Mouse (Mus musculus) erythroid progenitor cell, adult 5-6 weeks (primary cell): ENCODE data around the gene Gm4869. TPM values are rescaled to one million over a fixed set of nuclear protein-coding genes. Genes with fewer than 3 reads are reported as not detected.
"Not testable (repeated sequence)": the region's sequence is repeated elsewhere in the genome, so short reads cannot be mapped to it uniquely, and the experiment has no call there.

ENCODE experiments used
- ATAC-seq: replicated peaks from 2 replicates; pipeline ENCODE4 v1.8.0; 2016; ENCODE audit warnings: moderate number of reproducible peaks, mild to moderate bottlenecking, moderate TSS enrichment, inconsistent platforms; ENCODE audit not compliant: poor library complexity, low FRiP score, severe bottlenecking
- total RNA-seq, 2 experiments: library from RNA; stranded (forward) in 1 of 2; stranded (reverse) in 1 of 2; fragments of 150-400 nt in 1 of 2; fragments of 186-747, 209-891 nt in 1 of 2; gene quantifications; 2 replicates each; pipeline versions ENCODE4 v1.2.3 to v1.2.4; 2015 to 2017; ENCODE audit warnings: low replicate concordance in 2 of 2

The Gm4869 gene
- total RNA-seq (2015; ENCODE audit: low replicate concordance) (not detected in 2 replicates), total RNA-seq (2017; ENCODE audit: low replicate concordance) (not detected in 2 replicates)

DNA sequence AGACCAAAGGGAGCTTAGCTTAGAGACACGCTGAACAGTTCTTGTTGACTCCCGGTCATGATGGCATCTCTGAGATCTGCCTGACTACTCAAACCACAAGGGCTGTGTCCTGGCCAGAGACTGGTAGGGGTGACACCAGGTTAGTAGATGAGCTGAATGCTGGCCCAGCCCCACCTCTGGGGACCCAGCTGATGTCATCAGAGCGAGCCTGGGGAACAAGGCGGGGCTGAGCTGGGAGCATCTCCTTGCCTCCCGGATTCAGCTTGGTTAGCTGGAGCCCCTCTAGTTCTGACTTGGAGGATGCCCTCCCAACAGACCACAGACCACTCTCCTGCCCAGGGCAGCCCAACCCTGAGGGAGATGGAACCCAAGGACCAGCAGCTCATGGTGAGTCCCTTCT is at the start of gene Gm4869:
TSS of gene Gm4869 (plus strand) at position 301 of the 400 bp plus-strand sequence.
- no peak for ATAC-seq

DNA sequence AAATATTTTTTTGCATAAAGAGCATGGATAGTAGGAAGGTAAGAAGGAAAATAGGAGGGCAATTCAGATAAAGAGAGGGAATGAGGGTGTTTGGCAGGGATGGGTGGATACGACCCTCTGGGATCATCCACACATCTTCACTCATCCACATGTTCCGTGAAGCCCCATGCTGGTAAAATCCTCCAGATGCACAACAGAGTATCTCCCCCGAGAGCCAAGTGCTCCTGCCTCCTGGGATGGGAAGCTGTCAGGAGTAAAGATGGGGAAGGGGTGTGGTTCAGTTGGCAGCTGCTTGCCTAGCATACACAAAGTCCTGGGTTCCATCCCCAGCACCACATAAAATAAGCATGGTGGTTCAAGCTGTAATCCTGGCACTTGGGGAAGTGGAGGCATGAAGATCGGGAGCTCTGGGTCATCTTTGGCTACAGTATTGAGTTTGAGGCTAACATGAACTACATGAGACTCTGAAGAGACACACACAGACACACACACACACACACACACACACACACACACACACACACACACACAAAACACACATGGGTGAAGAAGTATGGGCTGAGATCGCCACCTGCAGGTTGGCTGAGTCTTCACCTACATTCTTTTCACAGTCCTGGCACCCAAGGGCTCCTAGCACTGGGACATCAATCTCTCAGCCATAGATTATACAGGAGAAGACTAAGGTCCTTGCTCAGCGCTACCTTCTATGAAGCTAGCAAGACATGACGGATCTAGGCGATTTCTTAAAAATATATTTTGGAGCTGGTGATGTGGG is 49.1 kb upstream of the Gm4869 start:
- no peak for ATAC-seq

DNA sequence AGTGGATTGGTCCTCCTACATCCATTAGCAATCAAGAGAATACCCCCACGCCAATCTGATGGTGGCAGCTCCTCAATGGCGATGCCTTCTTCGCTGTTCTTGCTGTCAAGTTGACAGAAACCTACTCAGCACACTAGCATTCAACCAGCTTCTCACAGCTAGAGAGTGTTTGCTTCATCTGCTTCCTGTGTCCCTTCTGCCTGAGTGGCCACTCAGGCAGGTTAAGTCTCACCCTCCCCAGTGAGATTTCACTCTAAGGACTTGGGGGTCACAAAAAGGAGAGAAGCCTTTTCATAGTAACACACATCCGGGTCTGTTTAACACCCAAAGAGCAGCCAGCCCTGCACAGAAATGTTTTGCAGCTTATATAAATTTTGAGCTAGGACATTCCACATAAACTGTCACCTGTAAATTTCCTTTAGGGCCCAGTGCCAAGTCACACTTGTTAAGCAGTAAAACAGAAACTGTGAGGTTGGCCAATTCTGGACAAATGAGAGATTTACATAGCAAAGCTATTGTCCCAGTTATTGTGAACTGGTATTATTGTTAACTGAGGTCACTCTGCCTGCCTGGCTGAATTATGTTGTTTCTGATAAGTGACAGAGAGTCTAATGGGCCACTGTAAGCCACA is 42.7 kb upstream of the Gm4869 start:
- ATAC-seq: no peak

GRCm38 (mm10) chr5:140405126-140405525 is 40.3 kb upstream of the Gm4869 start:
- ATAC-seq: no peak

- ATAC-seq: no peak
These were observed 38.8 kb upstream of the Gm4869 start for GRCm38 (mm10) chr5:140406666-140407065.

DNA sequence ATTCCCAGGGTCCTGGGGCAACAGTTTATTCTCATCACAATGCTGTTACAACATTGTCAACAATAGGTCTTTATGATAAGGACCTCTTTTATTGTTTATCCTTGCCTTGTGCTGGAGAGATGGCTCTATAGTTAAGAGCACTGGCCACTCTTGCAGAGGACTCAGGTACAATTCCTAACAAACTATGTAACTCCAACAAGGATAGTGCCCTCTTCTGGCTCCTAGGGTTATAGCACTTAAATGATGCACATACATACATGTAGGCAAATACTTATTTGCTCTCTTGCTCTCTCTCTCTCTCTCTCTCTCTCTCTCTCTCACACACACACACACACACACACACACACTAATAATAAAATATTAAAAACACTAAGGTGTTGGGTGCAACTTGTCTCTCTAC is 36.6 kb upstream of the Gm4869 start:
- no peak for ATAC-seq

DNA sequence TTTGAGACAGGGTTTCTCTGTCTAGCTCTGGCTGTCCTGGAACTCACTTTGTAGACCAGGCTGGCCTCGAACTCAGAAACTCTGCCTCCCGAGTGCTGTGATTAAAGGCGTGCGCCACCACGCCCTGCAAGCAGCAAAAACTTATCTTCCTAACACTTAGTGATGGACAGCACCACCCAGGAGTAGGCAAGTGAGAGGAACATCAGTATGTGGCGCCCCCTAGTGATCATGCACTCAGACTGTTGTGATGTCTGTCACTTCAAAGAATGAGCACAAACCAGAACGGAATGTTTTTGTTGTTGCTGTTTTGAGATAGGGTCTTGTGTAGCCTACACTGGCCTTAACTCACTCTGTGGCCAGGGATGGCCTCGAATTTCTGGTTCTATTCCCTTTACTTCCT is 34.1 kb upstream of the Gm4869 start:
- ATAC-seq: peak; percentile 77; the same call in 1 of the 2 replicates

DNA sequence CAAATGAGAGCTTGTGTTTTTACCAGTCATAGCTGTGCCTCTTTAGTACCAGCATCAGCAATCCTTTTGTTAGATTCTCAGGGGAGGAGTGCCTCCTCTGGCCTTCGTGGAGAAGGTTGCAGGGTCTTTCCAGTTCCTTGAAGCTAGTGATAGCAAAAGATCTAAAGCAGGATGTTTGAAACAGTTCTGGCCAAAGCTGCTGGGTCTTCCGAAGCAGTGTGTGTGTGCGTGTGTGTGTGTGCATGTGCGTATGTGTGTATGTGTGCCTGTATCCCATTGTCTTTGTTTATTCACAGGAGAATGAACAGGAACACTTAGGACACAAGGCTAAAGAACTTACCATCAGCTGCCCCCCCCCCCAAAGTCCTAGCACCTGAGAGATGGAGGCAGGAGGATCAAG is 30.8 kb upstream of the Gm4869 start:
- ATAC-seq: no peak

DNA sequence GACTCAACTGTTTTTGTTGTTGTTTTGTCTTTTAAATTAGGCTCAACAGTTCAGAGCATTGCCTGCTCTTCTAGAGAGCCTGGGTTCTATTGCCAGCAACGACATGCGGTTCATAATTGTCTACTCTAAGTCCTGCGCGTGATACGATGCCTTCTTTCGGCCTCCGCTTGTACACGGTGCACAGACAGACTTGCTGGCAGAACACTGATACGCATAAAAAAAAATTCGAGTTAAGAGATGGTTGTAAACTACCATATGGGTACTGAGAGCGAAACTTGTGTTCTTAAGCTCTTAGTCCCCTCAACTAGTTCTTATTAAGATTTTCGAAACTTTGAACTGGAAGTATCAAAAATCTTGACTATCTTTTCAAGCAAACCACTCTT is 27.3 kb upstream of the Gm4869 start:
- peak; percentile 1; the same call in 1 of the 2 replicates for ATAC-seq

DNA sequence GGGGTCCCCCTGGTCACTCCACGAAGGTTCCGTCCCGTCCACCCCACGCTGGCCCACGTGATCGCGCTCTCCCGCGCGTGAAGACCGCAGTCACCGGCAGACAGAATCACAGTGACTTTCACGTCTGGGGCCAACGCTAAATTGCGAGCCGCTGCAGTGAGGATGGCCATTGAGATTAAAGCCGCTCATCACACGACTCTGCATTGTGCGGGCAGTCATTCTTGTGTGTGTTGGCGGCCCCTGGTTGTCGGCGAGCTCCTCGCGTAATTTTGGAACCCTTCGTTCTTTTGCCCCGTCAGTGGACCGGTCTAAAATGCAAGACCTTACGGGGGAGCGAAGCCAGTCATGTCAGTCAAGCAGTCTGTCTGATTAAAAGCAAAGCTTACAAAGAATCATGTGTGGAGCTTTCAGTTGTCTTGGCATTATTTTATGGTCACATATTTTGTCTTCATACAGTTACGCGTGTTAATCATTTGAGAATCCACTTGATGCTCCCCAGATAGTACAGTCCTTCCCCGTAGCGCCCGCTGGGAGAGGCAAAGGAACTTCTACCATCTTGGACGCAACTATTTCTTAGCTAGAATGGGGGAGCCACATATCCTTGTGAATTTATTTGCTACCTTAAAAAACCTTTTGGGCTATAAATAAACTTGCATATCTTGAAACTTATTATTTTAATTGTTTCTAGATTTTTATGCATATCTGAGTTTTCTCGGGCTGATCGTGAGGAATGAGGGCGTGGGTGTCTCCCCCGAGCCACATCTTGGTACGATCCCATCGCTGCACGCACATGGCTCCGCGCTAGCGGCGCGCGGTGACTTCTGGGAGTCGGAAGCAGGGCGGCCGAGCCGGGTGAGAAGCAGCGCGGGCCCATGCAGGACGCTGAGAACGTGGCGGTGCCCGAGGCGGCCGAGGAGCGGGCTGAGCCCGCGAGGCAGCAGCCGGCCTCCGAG is 26.7 kb upstream of the Gm4869 start, which contains the start of gene Eif3b:
TSS of gene Eif3b (plus strand) at position 840 of the 953 bp plus-strand sequence.
- ATAC-seq: peak; percentile 90

DNA sequence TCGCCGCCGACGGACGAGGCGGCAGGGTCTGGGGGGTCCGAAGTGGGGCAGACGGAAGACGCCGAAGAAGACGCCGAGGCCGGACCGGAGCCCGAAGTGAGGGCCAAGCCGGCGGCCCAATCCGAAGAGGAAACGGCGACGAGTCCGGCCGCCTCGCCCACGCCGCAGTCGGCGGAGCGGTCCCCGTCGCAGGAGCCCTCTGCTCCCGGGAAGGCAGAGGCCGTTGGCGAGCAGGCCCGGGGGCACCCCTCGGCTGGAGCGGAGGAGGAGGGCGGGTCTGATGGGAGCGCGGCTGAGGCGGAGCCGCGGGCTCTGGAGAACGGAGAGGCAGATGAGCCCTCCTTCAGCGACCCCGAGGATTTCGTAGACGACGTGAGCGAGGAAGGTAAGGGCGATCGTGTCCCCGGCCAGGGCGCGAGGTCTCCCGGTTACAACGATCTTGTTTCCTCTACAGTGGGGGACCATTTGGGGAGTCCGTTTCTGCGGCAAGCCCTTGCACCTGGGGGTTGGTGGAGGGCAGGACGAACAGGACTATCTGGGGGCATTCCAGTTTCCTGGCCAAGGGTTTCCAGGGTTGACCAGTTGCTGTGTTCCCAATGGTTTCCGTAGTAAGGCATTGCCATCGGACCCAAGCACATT is 25.9 kb upstream of the Gm4869 start:
- ATAC-seq: peak; percentile 47; the same call in 1 of the 2 replicates

DNA sequence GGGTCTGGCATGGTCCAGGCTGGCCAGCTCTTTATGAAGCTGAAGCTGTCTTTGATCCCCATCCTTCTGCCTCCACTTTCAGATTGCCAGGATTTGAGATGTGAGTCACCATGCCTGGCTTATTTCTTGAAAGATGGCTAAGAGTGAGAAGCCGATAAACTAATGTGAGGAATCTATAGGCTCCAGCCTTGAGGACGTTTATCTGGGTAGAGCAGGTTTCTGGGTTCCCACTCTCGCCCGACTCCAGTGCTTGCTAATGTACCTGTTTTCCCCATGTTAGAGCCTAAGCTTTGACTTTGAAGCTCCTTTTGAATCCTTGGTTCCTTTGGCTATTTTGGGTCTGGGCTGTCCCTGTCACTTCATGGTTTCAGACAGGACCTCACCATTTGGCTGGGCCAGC is 24.8 kb upstream of the Gm4869 start:
- ATAC-seq: peak; percentile 18

DNA sequence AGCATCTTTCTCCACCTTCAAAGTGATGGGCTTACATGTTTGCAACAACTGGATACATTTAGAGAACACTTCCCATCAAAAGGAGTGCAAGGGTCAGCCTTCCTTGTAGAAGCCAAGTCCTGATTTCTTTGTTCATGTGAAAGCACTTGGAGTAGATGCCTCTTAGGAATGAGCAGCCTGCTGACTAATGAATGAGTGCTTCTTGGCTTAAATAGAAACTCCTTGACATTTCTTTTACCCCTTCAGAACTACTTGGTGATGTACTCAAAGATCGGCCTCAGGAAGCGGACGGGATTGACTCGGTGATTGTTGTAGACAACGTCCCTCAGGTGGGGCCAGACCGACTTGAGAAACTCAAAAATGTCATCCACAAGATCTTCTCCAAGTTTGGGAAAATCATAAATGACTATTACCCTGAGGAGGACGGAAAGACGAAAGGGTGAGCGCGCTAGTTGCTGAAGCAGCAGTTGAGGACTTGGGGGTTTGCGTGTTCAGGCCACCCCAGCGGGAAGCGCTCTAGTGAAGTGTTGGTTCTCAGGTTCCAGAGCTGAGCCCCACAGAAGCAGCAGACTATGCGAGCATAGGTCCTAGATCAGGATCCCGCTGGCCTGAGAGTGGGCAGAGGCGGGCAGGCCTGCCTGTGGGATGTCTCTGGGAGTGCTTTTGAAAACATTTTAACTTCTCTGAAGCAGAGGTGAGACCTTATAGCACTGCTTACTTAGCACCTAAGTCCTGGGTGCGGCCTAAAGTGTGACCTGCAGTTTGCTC is 20.2 kb upstream of the Gm4869 start:
- ATAC-seq: no peak

DNA sequence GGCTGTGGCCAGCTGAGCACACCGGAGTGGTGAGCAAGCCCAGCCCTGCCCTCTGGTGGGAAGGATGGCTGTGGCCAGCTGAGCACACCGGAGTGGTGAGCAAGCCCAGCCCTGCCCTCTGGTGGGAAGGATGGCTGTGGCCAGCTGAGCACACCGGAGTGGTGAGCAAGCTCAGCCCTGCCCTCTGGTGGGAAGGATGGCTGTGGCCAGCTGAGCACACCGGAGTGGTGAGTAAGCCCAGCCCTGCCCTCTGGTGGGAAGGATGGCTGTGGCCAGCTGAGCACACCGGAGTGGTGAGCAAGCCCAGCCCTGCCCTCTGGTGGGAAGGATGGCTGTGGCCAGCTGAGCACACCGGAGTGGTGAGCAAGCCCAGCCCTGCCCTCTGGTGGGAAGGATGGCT is 6.3 kb upstream of the Gm4869 start:
- ATAC-seq: not testable (repeated sequence)

DNA sequence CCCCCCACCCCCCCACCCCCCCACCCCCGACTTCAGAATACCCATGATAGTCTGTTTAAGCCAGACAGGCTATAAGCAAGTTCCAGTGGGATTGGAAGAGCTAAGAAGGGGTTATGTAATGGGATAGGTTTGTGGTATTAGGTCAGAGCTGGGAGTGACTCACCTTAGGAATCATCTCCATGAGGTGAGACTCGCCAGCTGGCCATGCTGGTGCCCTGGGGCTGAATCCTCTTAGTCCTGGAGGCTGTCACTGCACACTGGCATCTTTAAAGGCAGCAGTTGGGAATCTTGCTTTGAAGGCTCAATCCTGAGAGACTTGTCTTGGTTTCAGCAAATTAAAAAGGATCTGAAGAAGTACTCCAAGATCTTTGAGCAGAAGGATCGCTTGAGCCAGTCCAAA is 4.0 kb upstream of the Gm4869 start:
- no peak for ATAC-seq

- ATAC-seq: no peak
These were observed 1.4 kb upstream of the Gm4869 start for GRCm38 (mm10) chr5:140444012-140444411.

GRCm38 (mm10) chr5:140446054-140446453 is 609 bp downstream of the Gm4869 start:
- ATAC-seq: no peak

DNA sequence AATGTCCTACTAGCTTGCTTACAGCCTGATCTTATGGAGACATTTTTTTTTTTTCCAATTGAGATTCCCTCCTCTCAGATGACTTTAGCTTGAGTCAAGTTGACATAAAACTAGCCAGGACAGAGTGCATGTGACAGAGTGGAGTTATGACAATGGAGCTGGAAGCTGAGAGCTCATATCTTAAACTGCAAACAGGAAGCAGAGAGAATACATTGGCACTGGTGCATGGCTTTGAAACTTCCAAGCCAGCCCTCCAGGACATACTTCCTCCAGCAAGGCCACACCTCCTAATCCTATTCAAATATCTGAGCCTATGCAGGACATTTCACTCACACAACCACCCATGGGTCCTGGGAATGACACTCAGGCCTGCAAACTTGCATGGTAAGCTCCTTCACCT is 9.0 kb downstream of the Gm4869 start:
- ATAC-seq: no peak

GRCm38 (mm10) chr5:140455466-140455865 is 10.0 kb downstream of the Gm4869 start:
- ATAC-seq: no peak
